Mouse (Mus musculus) neural tube, embryonic 13.5 days (tissue): Measurements from ENCODE around the gene Cit. TPM values are rescaled to one million over a fixed set of nuclear protein-coding genes. Genes with fewer than 3 reads are reported as not detected.
A peak's percentile ranks its signal among the peaks of the same experiment; 100 is the strongest.

Experiments
- ATAC-seq: fragments of 200-750 bp; cut with Nextera tagmentation; 2 replicates; pipeline ENCODE4 v1.8.0; 2017; ENCODE audit warnings: low read depth, mild to moderate bottlenecking, moderate TSS enrichment, moderate library complexity
- H3K27ac ChIP-seq: fragments of 300-500 bp; sonication (generic); replicated peaks from 2 replicates; pipeline ENCODE4 v1.5.1; 2015; ENCODE audit warnings: moderate library complexity, mild to moderate bottlenecking, inconsistent platforms
- H3K27me3 ChIP-seq: fragments of 300-500 bp; sonication (generic); 2 replicates; pipeline ENCODE4 v1.6.1; 2015; ENCODE audit warnings: mild to moderate bottlenecking, inconsistent platforms
- H3K36me3 ChIP-seq: fragments of 300-500 bp; sonication (generic); 2 replicates; pipeline ENCODE4 v1.6.1; 2015; ENCODE audit warnings: mild to moderate bottlenecking, inconsistent platforms
- H3K4me1 ChIP-seq: fragments of 300-500 bp; sonication (generic); replicated peaks from 2 replicates; pipeline ENCODE4 v1.6.1; 2015; ENCODE audit warnings: inconsistent platforms
- H3K4me2 ChIP-seq: fragments of 300-500 bp; sonication (generic); 2 replicates; pipeline ENCODE4 v1.6.1; 2015; ENCODE audit warnings: inconsistent platforms, mild to moderate bottlenecking, moderate library complexity
- H3K4me3 ChIP-seq: fragments of 300-500 bp; sonication (generic); 2 replicates; pipeline ENCODE4 v1.5.1; 2015; ENCODE audit warnings: mild to moderate bottlenecking, inconsistent platforms
- H3K9ac ChIP-seq: fragments of 300-500 bp; sonication (generic); 2 replicates; pipeline ENCODE4 v1.6.1; 2015; ENCODE audit warnings: moderate library complexity, mild to moderate bottlenecking, inconsistent platforms
- H3K9me3 ChIP-seq: fragments of 300-500 bp; sonication (generic); 2 replicates; pipeline ENCODE4 v1.6.1; 2016; ENCODE audit warnings: inconsistent platforms
- WGBS: fragments of 180-500 bp; shearing (Covaris S2); methylation state at CpG from one replicate; pipeline ENCODE4 v1.1.7; 2015; 5-methylcytosine and 5-hydroxymethylcytosine counted together
- polyA plus RNA-seq: library from polyadenylated mRNA; unstranded; fragments of >200 nt; fragmentation: Nextera tagmentation; extraction: Ambion mirVana; gene quantifications from 2 replicates; pipeline ENCODE4 v1.2.1, GENCODE M21; 2015

Cit gene
- polyA plus RNA-seq, 1 experiment from 2014 or later = 16.6 TPM

- H3K9me3 ChIP-seq = no peaks in the 10 kb centered on the region
- no peak overlapping the region for H3K27ac ChIP-seq
- no peak overlapping the region for H3K4me3 ChIP-seq
- WGBS = 73% methylated on average over 9 of the region's 12 CpGs
- no peak for ATAC-seq
- H3K9ac ChIP-seq = no peak overlapping the region
- H3K4me1 ChIP-seq = 0 out of 2 replicates have a peak, but pooled peaks cover 2% of the 10 kb centered on the region
- no peaks in the 10 kb centered on the region for H3K27me3 ChIP-seq
- 0 out of 2 replicates have a peak, but pooled peaks cover 6% of the 10 kb centered on the region for H3K36me3 ChIP-seq
- no peak overlapping the region for H3K4me2 ChIP-seq
Observed at GRCm38 (mm10) chr5:115854370-115854769, 9.3 kb downstream of the Cit start.

- no peak for ATAC-seq
- H3K27ac ChIP-seq = no peak overlapping the region
- 86% methylated on average over 6 of the region's 6 CpGs for WGBS
- no peak overlapping the region for H3K9ac ChIP-seq
- H3K4me2 ChIP-seq = no peak overlapping the region
- no peaks in the 10 kb centered on the region for H3K27me3 ChIP-seq
- H3K9me3 ChIP-seq = no peaks in the 10 kb centered on the region
- H3K4me3 ChIP-seq = no peak overlapping the region
- 0 out of 2 replicates have a peak, but pooled peaks cover 6% of the 10 kb centered on the region for H3K36me3 ChIP-seq
- 0 out of 2 replicates have a peak, but pooled peaks cover 10% of the 10 kb centered on the region for H3K4me1 ChIP-seq
Observed at GRCm38 (mm10) chr5:115858652-115859051, 13.6 kb downstream of the Cit start.

- H3K4me3 ChIP-seq = no peak overlapping the region
- WGBS = 87% methylated on average over 9 of the region's 9 CpGs
- H3K27ac ChIP-seq = 0 out of 2 replicates have a peak overlapping the region, but pooled peaks have one; percentile 13
Observed at GRCm38 (mm10) chr5:115859461-115859860, 14.4 kb downstream of the Cit start.

GRCm38 (mm10) chr5:115861991-115862390 is 16.9 kb downstream of the Cit start:
- no peak overlapping the region for H3K4me3 ChIP-seq
- H3K27me3 ChIP-seq = no peaks in the 10 kb centered on the region
- H3K4me1 ChIP-seq = 0 out of 2 replicates have a peak, but pooled peaks cover 10% of the 10 kb centered on the region
- H3K9me3 ChIP-seq = no peaks in the 10 kb centered on the region
- WGBS = 93% methylated on average over 10 of the region's 10 CpGs
- H3K27ac ChIP-seq = no peak overlapping the region
- no peaks in the 10 kb centered on the region for H3K36me3 ChIP-seq
- no peak overlapping the region for H3K4me2 ChIP-seq
- ATAC-seq = no peak
- H3K9ac ChIP-seq = no peak overlapping the region

More at GRCm38 (mm10) chr5:115859461-115859860, 14.4 kb downstream of the Cit start:
- 0 out of 2 replicates have a peak, but pooled peaks cover 10% of the 10 kb centered on the region for H3K4me1 ChIP-seq
- no peak overlapping the region for H3K9ac ChIP-seq
- H3K9me3 ChIP-seq = no peaks in the 10 kb centered on the region
- H3K27me3 ChIP-seq = no peaks in the 10 kb centered on the region
- ATAC-seq = no peak
- no peak overlapping the region for H3K4me2 ChIP-seq
- H3K36me3 ChIP-seq = 0 out of 2 replicates have a peak, but pooled peaks cover 6% of the 10 kb centered on the region

- H3K9me3 ChIP-seq = no peaks in the 10 kb centered on the region
- WGBS = 96% methylated on average over 10 of the region's 10 CpGs
- no peaks in the 10 kb centered on the region for H3K36me3 ChIP-seq
- no peak for ATAC-seq
- H3K4me2 ChIP-seq = no peak overlapping the region
- no peak overlapping the region for H3K9ac ChIP-seq
- H3K27ac ChIP-seq = no peak overlapping the region
- 0 out of 2 replicates have a peak, but pooled peaks cover 10% of the 10 kb centered on the region for H3K4me1 ChIP-seq
- no peaks in the 10 kb centered on the region for H3K27me3 ChIP-seq
- no peak overlapping the region for H3K4me3 ChIP-seq
Observed at GRCm38 (mm10) chr5:115862439-115862838, 17.4 kb downstream of the Cit start.

GRCm38 (mm10) chr5:115866296-115866695 is 21.2 kb downstream of the Cit start:
- H3K36me3 ChIP-seq = no peaks in the 10 kb centered on the region
- H3K4me1 ChIP-seq = 0 out of 2 replicates have a peak, but pooled peaks cover 7% of the 10 kb centered on the region
- H3K4me3 ChIP-seq = no peak overlapping the region
- ATAC-seq = no peak
- H3K27me3 ChIP-seq = no peaks in the 10 kb centered on the region
- H3K4me2 ChIP-seq = no peak overlapping the region
- WGBS = 85% methylated on average over 11 of the region's 11 CpGs
- H3K9me3 ChIP-seq = no peaks in the 10 kb centered on the region
- H3K27ac ChIP-seq = no peak overlapping the region
- H3K9ac ChIP-seq = no peak overlapping the region

- Histone ChIP-seq H3K9ac (no peak overlapping the region), H3K27ac (no peak overlapping the region), H3K4me3 (no peak overlapping the region), H3K36me3 (no peaks in the 10 kb centered on the region), H3K9me3 (no peaks in the 10 kb centered on the region), H3K4me2 (no peak overlapping the region), H3K27me3 (no peaks in the 10 kb centered on the region), H3K4me1 (0 out of 2 replicates have a peak, but pooled peaks cover 7% of the 10 kb centered on the region)
- ATAC-seq = no peak
- whole genome bisulfite sequencing = 70% methylated on average over 12 of the region's 12 CpGs
Observed at GRCm38 (mm10) chr5:115868540-115868939, 23.5 kb downstream of the Cit start.

- Histone ChIP-seq H3K27ac (no peak overlapping the region), H3K27me3 (no peaks in the 10 kb centered on the region), H3K9me3 (no peaks in the 10 kb centered on the region), H3K4me3 (no peak overlapping the region), H3K9ac (no peak overlapping the region), H3K4me2 (no peak overlapping the region), H3K4me1 (0 out of 2 replicates have a peak, but pooled peaks cover 7% of the 10 kb centered on the region), H3K36me3 (no peaks in the 10 kb centered on the region)
- no peak for ATAC-seq
- 80% methylated on average over 15 of the region's 15 CpGs for WGBS
Observed at GRCm38 (mm10) chr5:115869198-115869597, 24.1 kb downstream of the Cit start.

- no peak overlapping the region for H3K4me2 ChIP-seq
- no peak overlapping the region for H3K4me3 ChIP-seq
- H3K9me3 ChIP-seq = no peaks in the 10 kb centered on the region
- H3K27ac ChIP-seq = no peak overlapping the region
- no peaks in the 10 kb centered on the region for H3K27me3 ChIP-seq
- no peak for ATAC-seq
- no peaks in the 10 kb centered on the region for H3K36me3 ChIP-seq
- 0 out of 2 replicates have a peak, but pooled peaks cover 7% of the 10 kb centered on the region for H3K4me1 ChIP-seq
- 94% methylated on average over 10 of the region's 10 CpGs for WGBS
- H3K9ac ChIP-seq = no peak overlapping the region
Observed at GRCm38 (mm10) chr5:115871153-115871552, 26.1 kb downstream of the Cit start.

- H3K9me3 ChIP-seq = no peaks in the 10 kb centered on the region
- 95% methylated on average over 11 of the region's 11 CpGs for WGBS
- no peaks in the 10 kb centered on the region for H3K27me3 ChIP-seq
- H3K9ac ChIP-seq = no peak overlapping the region
- no peak overlapping the region for H3K27ac ChIP-seq
- 0 out of 2 replicates have a peak, but pooled peaks cover 7% of the 10 kb centered on the region for H3K4me1 ChIP-seq
- H3K4me3 ChIP-seq = no peak overlapping the region
- no peak for ATAC-seq
- H3K4me2 ChIP-seq = no peak overlapping the region
- no peaks in the 10 kb centered on the region for H3K36me3 ChIP-seq
Observed at GRCm38 (mm10) chr5:115872106-115872505, 27.0 kb downstream of the Cit start.

- H3K4me1 ChIP-seq = 0 out of 2 replicates have a peak, but pooled peaks cover 7% of the 10 kb centered on the region
- no peak overlapping the region for H3K4me2 ChIP-seq
- H3K27me3 ChIP-seq = no peaks in the 10 kb centered on the region
- no peak for ATAC-seq
- WGBS = 78% methylated on average over 4 of the region's 4 CpGs
- H3K27ac ChIP-seq = no peak overlapping the region
- no peaks in the 10 kb centered on the region for H3K9me3 ChIP-seq
- H3K4me3 ChIP-seq = no peak overlapping the region
- H3K36me3 ChIP-seq = no peaks in the 10 kb centered on the region
- no peak overlapping the region for H3K9ac ChIP-seq
Observed at GRCm38 (mm10) chr5:115872956-115873355, 27.9 kb downstream of the Cit start.

GRCm38 (mm10) chr5:115877425-115877824 is 32.3 kb downstream of the Cit start:
- ATAC-seq = no peak

GRCm38 (mm10) chr5:115882165-115882564 is 37.1 kb downstream of the Cit start:
- Histone ChIP-seq H3K4me2 (no peak overlapping the region), H3K4me3 (no peak overlapping the region), H3K27ac (no peak overlapping the region), H3K9me3 (no peaks in the 10 kb centered on the region), H3K4me1 (no peaks in the 10 kb centered on the region), H3K9ac (no peak overlapping the region), H3K36me3 (no peaks in the 10 kb centered on the region), H3K27me3 (no peaks in the 10 kb centered on the region)
- ATAC-seq = no peak
- WGBS = 91% methylated on average over 9 of the region's 9 CpGs

More at GRCm38 (mm10) chr5:115877425-115877824, 32.3 kb downstream of the Cit start:
- Histone ChIP-seq H3K36me3 (no peaks in the 10 kb centered on the region), H3K9ac (no peak overlapping the region), H3K27ac (no peak overlapping the region), H3K27me3 (no peaks in the 10 kb centered on the region), H3K4me2 (no peak overlapping the region), H3K4me3 (no peak overlapping the region), H3K9me3 (no peaks in the 10 kb centered on the region), H3K4me1 (no peaks in the 10 kb centered on the region)
- WGBS = 94% methylated on average over 6 of the region's 6 CpGs
